Mouse (Mus musculus): Measurements from ENCODE around the gene Sez6l2.
A peak's percentile ranks its signal among the peaks of the same experiment; 100 is the strongest.
"Not testable (repeated sequence)": the region's sequence is repeated elsewhere in the genome, so short reads cannot be mapped to it uniquely, and the experiment has no call there.

Sez6l2 gene

DNA sequence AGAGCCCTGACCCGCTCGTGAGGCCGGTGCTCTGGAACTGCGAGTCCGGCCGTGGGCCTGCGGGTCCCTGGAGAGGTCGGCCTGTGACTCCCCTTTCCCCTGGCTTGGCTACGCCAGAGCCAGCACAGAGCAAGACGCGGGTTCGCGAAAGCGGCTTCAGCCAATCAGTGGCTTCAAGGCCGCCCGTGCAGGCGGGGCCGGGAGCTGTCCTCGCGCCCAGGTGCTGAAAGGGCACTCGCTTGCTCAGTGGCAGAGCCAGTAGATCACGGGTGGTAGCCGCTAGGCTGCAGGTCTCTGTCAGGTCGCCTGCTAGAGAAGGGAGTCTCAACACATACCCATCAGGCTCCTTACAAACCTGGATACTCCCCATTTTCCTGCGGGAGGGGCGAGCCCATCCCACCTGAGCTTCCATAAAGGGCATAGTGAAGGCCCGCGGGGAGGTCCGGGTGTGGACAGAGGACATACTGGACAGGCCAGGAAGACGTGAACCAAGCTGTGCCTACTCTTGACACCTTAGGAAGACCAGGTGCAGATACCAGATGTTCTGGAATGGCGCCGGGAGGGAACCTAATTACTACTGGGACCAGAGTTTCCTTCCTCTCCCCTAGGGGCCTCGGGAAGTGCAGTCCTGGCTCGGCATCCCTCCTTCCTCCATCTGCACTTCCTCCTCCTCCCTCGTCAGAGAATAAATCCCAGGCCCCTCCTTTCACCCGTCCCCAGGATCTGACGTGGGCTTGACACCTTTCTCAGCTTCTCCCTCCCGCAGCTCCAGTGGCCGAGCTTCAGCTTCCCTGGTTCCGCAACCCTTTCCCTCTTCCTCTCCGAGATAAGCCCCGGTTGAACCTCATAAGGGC is at the start of gene Sez6l2:
Sez6l2 (plus strand) TSS at position 771 of the 854 bp plus-strand sequence.
- peak; percentile 82 to 85 for DNase-seq (ENCODE audit: low spot score in 2 of 2)

GRCm38 (mm10) chr7:126905590-126905989 is 44.8 kb upstream of the Sez6l2 start:
- DNase-seq (ENCODE audit: low spot score in 2 of 2), result no peak

DNA sequence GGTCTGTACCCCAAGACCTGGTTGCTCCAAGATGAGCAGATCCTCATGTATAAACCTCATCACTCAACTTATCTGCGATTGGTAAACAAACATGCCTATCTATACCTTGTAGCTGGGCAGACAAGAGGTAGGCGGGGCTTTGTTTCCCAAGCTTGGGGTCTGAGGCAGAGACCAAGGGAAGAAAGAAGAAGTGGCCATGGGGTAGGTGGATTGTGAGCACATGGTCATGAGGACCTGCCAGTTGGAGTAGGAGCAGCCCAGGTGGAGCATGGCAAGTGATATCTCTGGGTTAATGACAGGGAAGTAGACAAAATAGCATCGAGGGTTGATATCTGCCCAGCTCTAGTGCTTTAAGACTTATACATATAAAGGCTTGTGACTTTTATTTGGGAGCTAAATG is 35.5 kb upstream of the Sez6l2 start:
- DNase-seq (ENCODE audit: low spot score in 2 of 2), result no peak

GRCm38 (mm10) chr7:126918356-126918755 is 32.0 kb upstream of the Sez6l2 start:
- not testable (repeated sequence) for DNase-seq (ENCODE audit: low spot score in 2 of 2)

- no peak for DNase-seq (ENCODE audit: low spot score in 2 of 2)
Measured at GRCm38 (mm10) chr7:126919973-126920372, 30.4 kb upstream of the Sez6l2 start.

DNA sequence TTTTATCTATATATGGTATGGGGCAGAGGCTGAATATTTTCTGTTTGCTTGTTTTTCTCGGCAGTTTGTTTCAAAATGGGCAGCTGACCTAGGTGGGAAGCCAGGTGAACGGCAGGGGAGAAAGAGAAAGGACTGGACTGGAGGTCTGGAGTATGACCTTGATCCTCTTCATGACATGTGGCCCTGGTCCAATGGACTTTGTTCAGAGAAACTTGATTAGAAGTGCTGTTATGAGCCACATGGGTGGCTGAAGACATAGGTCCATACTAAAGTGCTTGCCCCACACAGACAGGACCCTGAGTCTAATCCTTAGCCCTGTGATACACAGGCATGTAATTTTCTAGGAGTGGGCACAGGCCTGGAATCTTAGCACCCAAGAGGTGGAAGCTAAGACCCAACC is 28.8 kb upstream of the Sez6l2 start:
- DNase-seq (ENCODE audit: low spot score in 2 of 2), result no peak

DNA sequence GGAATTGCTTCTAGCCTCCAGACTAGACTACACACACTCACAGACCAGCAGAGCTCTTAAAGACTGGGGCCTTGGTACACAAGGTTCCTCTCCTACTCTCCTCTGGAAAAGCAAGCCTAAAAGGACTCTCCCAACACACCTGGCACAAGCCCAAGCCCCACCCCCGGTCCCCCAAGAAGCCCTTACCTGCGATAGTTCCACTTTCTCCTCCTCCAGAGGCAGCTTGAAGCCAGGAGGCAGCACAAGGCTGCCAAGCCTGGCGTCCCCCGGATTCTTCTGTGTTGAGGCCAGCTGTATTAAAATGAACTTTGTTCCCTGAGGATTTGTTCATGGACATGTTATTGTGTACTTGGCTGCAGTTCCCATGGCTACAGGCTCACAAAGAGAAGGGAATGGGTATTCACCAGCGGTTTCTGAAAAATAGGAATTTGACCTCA is 27.7 kb upstream of the Sez6l2 start, which contains the start of gene Tmem219:
Tmem219 (minus strand) TSS at position 294 of the 437 bp plus-strand sequence.
- no peak for DNase-seq (ENCODE audit: low spot score in 2 of 2)

DNA sequence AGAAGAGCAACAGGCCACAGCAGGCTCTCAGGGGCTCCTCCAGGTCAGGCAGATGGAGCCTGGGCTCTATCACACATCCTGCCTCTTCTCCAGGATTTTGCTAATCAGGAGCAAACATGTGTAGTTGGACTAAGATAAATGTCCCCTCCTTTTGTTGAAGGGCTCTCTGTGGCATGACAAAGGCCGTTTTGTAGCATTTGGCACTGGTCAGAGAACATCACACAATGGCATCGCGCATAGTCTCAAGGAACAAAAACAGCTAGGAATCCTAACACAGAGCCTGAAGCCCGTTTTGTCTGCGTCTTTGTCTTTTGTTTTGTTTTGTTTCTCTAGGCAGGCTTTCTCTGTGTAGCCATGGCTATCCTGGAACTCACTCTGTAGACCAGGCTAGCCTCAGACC is 26.4 kb upstream of the Sez6l2 start:
- DNase-seq (ENCODE audit: low spot score in 2 of 2), result no peak

- DNase-seq (ENCODE audit: low spot score in 2 of 2), result no peak
Measured at GRCm38 (mm10) chr7:126926299-126926698, 24.1 kb upstream of the Sez6l2 start.

DNA sequence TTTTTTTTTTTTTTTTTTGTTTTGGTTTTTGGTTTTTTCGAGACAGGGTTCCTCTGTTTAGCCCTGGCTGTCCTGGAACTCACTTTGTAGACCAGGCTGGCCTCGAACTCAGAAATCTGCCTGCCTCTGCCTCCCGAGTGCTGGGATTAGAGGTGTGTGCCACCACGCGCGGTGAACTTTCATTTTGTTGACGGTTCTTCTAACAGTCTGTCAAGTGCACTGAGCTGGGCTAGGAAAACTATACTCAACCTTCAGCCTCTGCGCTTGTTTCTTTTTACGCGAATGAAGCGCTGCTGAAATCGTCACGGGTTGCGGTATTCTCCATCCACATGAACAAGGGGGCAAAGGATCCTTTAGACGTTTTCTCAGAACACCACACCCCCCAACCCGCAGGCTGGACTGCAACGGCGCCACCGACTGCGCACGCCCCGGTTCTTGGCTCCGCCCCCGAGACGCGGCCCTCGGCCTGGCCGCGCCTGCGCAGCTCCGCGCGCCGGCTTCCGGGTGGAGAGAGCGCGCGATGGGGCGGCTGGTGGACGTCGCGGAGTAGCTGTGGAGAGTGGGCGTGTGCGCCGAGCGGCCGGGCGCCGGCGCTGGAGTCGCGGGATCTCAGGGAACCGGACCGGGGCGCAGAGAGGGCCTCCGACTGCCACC is 21.9 kb upstream of the Sez6l2 start, which contains the start of gene Kctd13:
Kctd13 (plus strand) TSS at position 496 of the 654 bp plus-strand sequence.
- peak; percentile 90 to 91 for DNase-seq (ENCODE audit: low spot score in 2 of 2)

GRCm38 (mm10) chr7:126929046-126929445 is 21.3 kb upstream of the Sez6l2 start:
- DNase-seq (ENCODE audit: low spot score in 2 of 2), result peak; percentile 29 to 36

GRCm38 (mm10) chr7:126932652-126933051 is 17.7 kb upstream of the Sez6l2 start:
- no peak for DNase-seq (ENCODE audit: low spot score in 2 of 2)

DNA sequence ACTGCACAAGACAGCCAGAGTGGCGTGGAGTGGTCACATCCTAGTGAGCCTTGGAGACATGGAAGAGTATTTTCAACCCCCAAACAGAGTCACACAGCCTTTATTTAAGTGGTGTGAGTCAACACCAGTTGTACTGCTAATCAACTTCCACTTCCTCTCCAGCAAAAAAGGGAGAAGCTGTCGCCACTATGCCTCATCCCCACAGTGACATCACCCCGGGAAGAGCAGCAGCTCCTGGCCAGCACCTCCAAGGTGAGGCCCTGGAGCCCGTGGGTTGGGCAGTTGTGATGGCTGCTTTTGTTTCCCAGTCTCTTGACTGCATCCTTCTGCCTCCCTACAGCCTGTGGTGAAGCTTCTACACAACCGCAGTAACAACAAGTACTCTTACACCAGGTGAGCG is 9.2 kb upstream of the Sez6l2 start:
- no peak for DNase-seq (ENCODE audit: low spot score in 2 of 2)

DNA sequence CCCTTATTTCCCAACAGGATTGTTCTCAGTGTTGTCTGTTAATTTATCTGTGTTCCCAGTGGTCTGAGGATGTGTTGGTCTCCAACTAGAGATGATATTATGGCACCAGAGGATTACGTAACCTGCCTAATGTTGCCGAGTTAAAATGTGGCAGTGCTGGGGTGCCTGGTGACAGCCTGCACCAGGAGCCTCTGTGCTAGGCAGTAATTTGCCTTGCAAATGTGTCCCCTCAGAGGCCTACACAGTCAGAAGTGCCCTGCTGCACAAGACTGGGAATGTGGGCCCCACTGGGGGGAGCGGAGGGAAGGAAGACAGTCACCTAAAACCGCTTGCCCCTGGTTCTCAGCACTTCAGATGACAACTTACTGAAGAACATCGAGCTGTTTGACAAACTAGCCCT is 8.6 kb upstream of the Sez6l2 start:
- no peak for DNase-seq (ENCODE audit: low spot score in 2 of 2)

GRCm38 (mm10) chr7:126946530-126946929 is 3.8 kb upstream of the Sez6l2 start:
- DNase-seq (ENCODE audit: low spot score in 2 of 2), result no peak

DNA sequence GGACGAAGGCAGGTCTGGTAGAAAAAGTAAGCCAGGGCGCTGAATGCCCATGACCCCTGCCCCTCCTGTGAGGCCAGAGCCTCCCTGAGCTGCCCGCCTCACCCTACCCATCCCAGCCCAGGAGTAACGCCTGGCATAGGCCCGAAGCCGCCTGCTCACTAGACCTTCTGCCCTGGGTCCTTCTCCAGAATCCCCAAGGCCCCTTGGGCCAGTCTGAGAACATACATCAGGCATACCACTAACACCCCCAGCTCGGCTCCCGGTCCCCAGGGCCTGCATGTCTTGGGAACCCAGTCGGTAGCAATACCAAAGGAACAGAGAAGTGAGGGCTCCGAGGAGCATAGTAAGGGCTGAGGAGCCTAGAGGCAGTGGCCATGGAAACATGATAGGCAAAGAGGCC is 1.7 kb upstream of the Sez6l2 start:
- DNase-seq (ENCODE audit: low spot score in 2 of 2), result no peak

DNA sequence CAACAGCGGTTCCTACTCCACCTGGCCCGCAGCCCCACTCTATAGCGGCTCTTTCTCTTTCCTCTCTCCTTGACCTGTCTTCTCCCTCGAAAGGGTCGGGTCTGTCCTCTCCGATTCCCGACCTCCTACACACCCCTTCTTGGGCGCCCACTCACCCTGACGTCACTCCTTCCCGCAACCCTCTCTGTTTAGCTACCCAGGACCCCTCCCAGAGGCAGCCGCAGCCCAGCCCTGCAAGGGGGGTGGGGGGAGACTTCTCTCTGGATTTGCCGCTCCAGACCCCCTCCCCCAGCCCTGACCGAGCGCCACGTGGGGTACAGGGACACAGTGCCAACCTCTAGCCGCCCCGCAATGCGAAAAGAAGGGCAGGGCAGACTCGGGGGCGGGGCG is 965 bp upstream of the Sez6l2 start, which contains the start of gene Asphd1:
Asphd1 (minus strand) TSS at position 180 of the 390 bp plus-strand sequence.
- peak; percentile 60 to 72 for DNase-seq (ENCODE audit: low spot score in 2 of 2)

DNA sequence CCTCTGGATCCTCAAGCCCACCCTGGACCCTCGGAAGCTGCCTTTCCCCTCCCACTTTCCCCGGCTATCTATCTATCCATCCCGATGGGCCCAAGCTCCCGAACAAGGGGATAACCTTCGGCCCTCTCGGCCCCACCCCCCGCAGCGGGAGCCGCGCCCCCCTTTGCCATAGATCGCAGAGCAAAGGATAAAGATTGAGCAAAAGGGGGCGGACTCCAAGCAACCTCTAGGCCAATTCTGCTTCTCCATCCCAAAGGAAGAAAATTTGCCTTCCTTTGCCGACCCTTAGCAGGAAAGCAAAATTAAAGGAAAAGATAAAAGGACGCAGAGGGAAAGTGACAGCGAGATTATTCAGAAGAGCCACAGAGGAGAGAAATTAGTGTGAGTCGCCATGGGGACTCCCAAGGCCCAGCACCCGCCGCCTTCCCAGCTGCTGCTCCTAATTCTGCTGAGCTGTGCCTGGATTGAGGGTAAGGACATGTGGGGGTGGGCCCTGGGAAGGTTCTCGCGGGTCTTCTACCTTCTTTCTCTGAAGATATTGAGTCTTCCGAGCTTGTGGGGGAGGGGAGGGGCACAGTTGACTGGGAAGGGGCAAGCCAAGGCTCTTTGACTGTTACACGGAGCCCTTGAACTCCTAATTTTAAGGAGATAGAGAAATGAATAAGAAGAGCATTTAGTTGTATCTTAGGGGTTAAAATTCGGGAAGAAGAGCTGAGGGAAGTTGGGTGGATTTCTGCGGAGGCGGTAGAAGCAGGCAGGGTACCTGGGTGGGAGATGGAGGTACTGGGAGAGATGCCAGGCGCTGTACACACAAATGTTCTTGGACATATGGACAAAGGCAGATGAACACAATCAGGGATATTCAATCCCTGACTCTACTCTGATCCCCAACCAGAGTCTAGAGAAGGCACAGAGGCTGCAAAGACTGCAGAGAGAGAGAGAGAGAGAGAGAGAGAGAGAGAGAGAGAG is 568 bp downstream of the Sez6l2 start:
- DNase-seq (ENCODE audit: low spot score in 2 of 2), result no peak

DNA sequence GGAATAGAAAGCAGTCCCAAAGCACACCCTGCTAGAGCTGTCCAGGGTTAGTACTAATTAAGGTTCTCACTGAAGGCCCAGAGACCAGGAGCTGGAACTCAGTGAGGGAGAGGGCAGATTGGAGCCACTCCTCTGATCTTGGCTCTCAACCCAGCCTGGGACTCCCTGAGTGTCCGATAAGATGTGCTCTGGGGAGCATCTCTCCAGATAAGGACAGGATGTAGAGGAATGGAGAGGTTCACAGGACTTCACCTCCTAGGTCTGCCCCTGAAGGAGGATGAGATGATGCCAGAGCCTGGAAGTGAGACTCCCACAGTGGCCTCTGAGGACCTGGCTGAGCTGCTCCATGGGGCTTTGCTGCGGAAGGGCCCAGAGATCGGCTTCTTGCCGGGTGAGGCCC is 1.4 kb downstream of the Sez6l2 start:
- DNase-seq (ENCODE audit: low spot score in 2 of 2), result no peak

GRCm38 (mm10) chr7:126952646-126953045 is 2.3 kb downstream of the Sez6l2 start:
- DNase-seq (ENCODE audit: low spot score in 2 of 2), result no peak

GRCm38 (mm10) chr7:126955125-126955524 is 4.8 kb downstream of the Sez6l2 start:
- DNase-seq (ENCODE audit: low spot score in 2 of 2), result no peak

DNA sequence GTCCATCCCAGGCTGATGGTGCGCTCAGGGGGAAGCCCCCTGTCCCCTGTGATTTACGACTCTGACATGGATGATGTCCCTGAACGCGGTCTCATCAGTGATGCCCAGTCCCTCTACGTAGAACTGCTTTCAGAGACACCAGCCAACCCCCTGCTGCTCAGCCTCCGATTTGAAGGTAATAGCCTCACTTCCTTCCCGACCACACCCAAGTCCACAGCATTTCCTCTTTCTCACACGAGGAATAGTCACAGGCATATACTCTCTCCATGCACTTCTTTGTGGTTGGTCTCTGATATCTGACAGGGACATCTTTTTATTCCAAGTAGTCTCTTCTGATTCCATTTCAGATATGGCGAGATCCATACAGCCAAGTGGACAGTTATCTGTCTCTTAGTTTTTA is 9.4 kb downstream of the Sez6l2 start:
- DNase-seq (ENCODE audit: low spot score in 2 of 2), result no peak

All from frontal cortex, postnatal 36 days (tissue).